Mouse (Mus musculus): Measurements from ENCODE around the gene Mtap.

Mtap gene

DNA sequence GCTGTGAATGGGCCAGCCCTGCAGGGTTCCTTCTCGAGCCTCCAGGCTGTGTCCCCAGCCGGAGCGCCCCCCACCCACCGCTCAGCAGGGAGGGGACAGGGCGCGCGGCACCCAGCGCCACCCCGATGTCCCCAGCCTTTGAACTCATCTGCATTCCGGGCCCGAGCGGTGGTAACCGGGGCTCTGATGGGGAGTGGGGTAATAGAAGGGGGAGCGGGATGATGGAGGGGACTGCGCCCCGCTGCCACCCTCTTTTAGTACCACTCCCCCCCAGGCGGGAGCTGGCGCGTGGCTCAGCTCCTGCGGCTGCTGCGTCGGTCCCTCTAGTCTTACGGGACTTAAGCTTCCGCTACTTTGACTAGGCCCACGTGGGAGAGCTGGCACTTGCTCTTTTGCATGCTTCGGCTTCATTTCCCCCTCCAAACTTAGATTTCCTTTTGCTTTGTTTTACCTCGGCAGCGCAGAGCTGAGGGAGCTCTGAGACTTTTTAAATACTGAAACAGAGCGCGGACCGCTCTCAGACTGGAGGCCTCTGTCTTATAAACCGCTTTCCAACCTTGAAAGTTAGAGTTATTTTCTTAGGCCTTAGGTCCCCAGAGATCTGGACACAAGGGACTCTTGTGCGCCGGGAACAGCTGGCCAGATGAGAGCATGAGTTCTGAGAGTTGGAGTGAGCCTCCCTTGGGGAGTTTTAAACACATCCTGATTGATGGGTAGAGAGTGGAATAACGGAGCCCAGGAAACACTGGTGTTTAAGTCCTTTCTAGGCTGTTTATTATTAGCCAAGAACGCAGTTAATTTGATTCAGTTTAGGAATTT is 829 bp downstream of the Mtap start:
- peak; percentile 76 for DNase-seq

DNA sequence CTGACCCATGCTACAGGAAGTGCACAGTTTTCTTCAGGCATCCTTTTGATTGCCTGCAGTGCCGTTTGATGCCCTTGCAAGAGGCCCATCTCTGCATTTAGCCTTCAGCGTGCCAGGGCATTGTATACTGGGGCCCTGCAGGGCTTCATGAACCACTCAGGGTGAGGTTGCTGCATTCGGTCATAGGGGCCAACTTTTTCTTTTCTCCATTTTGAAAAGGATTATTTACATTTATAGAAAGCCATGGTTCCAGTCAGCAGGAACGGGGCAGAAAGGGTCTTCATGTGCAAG is 1.4 kb downstream of the Mtap start:
- peak; percentile 18 for DNase-seq

GRCm38 (mm10) chr4:89140832-89141231 is 3.9 kb downstream of the Mtap start:
- DNase-seq = no peak

DNA sequence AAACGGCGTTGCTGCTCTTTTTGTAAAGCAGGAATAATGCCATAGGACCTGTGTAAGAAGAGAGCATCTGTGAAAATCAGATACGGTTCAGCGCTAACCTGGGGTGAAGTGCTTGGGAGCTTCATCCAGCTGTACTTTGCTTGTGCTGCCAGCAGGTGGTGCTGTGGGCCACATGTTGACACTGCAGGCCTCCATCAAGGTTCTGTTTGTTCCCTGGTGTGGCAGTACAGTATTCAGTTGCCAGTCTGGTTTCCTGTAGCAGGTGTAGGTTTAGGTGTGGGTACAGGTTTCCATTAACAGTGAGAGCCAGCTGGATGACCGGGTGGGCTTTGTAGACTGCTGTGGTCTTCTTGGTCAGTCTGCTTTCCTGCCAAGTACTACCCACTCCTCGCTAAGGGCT is 8.5 kb downstream of the Mtap start:
- DNase-seq = peak; percentile 74

- DNase-seq = no peak
Observed at GRCm38 (mm10) chr4:89146291-89146690, 9.4 kb downstream of the Mtap start.

DNA sequence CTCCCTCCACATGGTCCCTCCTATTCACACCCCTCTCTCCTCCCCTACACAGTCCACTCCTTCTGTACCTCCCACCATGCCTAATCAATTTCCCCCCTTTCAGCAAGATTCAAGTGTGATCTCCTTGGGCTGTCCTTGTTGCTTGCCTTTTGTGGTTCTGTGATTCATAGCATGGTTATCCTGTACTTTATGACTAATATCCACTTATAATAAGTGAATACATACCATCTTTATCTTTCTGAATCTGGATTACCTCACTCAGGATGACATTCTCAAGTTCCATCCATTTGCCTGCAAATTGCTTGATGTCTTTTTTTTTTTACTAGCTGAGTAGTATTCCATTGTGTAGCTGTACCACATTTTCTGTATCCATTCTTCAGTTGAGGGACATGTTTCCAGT is 12.3 kb downstream of the Mtap start:
- DNase-seq = no peak

DNA sequence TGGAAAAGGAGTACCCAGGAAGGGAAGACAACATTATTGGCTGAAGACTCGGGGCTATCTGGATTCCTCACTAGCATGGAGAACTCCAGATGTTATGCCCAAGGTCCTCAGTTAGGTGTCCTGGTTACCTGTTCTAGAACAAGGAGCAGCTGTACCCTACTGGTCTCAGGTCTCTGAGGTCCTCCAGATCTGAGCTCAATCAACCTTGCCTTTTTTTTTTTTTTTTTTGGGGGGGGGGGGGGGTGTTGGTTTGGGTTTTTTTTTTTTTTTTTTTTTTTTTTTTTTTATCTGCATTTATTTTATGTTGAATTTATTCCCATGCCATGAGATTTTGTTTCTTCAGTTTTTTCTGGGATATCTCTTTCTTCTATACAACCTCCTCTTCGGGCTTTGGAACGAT is 24.5 kb downstream of the Mtap start:
- DNase-seq = no peak

DNA sequence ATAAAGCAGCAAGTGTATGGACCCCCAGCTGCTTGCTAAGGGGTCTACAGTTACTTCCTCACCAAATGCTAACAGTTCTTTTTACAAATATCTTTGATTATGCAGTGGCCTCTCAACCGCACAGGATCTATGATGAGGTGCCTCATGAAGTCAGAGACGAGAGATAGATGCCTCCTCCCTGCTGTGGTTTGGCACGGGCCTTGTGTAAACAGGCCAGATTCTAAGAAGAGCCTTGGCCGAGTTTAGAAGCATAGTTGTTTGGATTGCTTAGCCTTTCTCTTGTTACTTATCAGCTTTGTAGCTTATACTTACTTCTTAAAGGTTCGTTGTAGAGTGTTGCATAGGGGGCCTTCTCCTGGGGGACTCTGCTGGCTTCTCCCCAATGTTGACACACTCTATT is 25.6 kb downstream of the Mtap start:
- no peak for DNase-seq

DNA sequence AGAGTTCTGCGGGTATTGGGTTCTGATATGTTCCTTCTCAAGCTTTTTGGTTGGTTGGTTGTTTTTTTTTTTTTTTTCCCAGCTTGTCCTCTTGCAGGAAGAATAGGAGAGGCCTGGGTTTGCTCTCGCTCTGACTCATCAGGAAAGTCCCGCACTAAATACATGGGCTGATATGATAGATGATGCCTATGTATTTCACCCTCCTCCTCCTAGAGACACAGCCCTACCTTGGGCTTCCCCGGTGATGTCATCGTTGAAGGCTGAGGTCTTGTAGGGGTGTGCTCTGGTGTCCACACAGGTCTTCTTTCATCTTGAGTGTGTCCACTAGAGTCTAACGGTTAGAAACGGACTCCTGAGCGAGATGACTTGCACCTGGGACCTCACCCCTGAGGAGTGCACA is 26.7 kb downstream of the Mtap start:
- no peak for DNase-seq

DNA sequence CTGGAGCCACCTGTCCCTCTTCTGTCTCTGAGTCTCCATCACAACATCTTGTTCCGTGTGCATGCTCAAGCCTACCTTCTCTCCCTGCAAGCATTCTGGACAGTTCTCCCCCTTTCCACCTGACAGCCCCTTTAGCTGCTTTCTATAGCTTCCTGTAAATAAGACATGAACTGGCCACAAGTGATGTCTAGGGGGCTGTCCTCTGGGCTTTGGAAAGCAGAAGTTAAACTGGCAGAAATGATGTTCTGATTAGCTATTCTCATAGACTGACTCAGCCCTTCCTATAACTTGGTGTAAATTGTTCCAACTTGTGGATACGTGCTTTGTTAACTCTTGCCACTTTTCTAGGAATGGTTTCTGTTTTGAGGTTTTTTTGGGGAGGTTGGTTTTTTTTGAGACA is 27.8 kb downstream of the Mtap start:
- DNase-seq = no peak

GRCm38 (mm10) chr4:89168877-89169276 is 32.0 kb downstream of the Mtap start:
- no peak for DNase-seq

DNA sequence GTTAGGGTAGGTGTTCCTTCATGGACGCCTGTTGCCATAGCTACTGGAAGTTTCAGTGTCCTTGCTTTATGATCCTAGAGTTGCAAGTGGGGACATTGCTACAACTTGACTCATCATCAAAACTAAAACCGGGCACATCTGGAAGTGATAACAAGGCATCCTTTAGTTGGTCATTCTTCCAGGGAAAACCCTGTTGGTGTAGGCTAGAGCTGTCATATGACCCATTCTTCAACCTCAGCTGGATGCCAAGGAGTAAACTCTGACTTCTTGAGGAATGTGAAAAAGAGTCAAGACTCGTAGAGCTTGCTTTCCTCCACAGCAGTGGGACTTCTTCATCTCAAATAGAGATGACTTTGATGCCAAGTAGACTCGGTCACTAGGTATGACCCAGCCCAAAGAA is 32.8 kb downstream of the Mtap start:
- no peak for DNase-seq

DNA sequence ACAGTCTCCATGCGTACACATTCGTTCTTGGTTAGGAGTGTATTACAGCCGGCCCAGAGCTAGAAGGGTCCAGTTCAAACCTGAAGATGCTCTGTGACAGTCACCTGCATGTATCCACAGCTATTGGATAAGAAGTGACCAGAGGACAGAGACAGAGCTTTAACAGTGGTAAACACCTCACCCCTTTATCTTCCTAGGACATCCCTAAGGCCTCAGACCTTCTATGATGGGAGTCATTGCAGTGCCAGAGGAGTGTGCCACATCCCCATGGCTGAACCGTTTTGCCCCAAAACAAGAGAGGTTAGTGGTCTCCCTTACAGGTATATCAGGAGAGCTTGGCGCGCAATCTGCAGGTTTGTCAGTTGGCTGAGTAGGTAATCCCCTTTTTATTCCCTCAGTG is 34.0 kb downstream of the Mtap start:
- DNase-seq = no peak

DNA sequence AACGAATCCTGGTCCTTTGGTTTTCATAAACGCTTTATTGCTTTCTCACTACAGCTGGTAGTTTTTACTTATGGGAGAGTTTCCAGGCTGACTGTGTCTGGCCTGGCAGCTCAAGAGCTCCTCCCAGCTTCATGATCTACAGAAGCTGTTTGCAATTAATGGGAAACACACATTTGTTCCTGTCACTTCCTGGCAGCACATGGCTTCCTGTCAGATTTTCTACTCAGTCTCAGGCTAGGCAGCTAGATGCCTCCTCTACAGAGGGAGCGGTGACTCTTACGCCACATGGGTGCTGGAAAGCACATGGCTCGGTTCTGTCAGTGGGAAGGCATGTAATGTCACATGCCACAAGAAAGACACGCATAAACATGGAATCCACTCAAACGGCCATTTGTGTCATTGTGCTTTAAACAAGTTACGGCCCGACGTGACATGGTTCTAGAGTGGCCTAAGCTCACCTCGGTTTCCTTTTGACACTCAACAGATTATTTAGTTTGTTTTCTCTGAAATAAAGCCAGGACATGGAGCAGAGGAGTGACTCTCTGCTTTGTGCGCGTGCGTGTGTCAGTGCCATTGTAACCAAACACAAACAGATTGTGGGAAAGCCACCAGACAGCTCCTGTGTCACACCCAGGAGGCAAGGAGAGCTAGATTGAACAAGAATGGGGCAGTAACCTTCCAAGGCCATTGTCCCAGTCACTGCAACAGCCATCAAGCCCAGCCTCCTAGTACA is 36.1 kb downstream of the Mtap start:
- no peak for DNase-seq

GRCm38 (mm10) chr4:89177514-89178307 is 40.8 kb downstream of the Mtap start:
- DNase-seq = no peak

DNA sequence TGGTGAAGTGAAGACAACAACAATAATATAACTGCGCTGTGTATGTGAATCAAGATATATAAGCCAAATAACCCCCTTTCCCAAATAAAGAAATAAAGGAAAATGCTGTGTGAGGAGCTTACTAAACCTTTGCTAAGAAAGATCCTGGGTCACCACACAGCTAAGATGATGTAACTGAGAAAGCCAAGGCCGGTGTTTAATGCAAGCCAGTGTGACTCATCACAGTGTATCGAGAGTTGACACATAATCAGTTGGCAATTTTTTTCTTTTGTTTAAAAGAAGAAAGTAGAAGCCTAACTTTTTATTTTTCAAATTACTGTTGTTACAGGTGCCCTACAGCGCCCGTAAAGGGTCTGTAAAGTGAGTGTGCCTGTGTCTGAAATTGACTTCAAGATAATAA is 43.2 kb downstream of the Mtap start:
- no peak for DNase-seq

DNA sequence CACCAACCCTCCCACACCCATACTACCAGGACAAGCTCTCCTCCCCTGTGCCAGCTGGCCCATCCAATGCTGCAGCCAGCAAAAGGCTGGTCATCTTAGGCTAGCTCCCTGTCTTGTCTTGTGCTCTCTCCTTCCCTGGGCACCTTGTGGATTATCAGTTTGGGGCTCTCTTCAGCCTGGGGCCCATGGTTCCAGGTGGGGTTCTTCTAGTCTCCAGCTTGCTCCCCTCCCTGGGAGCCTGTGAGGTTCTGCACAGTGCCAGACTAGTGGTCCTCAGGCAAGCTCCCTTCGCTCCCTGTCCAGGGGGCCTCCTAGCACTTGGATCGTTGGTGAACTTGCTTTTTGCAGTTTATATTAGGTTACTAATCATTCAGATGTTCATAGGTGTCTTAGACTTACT is 44.7 kb downstream of the Mtap start:
- DNase-seq = no peak

GRCm38 (mm10) chr4:89182486-89182885 is 45.6 kb downstream of the Mtap start:
- no peak for DNase-seq

DNA sequence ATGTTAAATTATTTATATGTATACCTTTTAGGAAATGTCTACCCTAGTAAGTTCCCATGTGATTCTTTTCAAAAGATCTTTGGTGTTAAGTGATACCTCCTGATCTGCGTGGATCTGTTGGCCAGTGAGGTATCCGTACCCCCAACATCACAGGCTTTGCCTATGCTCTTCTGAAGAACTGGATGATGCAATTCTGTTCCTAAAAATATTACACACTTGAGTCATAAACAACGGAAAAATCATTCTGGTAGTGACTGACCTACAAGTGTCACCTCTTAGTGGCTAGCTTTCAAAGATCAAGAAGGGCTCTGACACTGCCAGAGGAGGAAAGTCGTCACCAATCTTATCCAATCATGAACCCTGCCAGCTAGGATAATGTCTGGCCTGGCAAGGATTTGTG is 58.6 kb downstream of the Mtap start:
- DNase-seq = no peak

GRCm38 (mm10) chr4:89197128-89197527 is 60.2 kb downstream of the Mtap start:
- DNase-seq = no peak

DNA sequence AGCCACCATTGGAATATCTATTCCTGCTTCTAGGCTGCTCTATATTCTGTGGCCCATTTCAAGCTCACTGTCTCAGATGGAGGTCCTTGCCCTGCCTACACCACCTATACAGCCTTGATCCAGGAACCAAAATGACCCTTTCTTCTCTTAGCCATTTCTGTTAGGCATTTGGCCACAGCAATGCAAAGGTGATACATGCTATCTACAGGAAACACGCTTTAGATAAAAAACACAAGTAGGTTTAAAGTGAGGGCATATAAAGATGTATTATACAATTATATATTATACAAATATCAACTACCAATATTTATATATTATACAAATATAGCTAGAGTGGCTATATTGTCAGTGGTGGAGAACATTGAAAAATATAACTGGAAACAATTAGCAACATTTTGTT is 63.9 kb downstream of the Mtap start:
- DNase-seq = no peak

GRCm38 (mm10) chr4:89209310-89209709 is 72.4 kb downstream of the Mtap start:
- no peak for DNase-seq

DNA sequence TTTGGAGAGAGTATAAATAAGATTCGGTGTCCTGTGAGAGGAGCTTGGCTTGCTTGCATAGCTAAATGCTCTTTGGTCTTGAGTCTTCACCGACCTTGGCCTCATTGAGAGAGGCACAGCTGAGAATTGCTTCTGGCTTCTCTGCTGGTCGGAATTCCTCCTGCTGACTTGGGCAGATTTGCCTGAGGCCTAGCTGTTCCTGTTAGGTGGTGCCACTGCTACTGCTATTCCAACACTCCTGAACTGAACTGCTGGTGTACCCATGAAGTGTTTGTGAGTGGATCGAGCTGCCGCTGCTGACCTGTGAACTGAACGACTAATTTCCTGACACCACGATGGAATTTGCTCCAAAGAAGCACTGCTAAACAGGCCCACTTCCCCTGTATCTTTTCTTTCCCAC is 73.4 kb downstream of the Mtap start:
- no peak for DNase-seq

GRCm38 (mm10) chr4:89212178-89212577 is 75.3 kb downstream of the Mtap start:
- DNase-seq = no peak
